Mouse (Mus musculus): ENCODE measurements around the gene Rflnb.
A peak's percentile ranks its signal among the peaks of the same experiment; 100 is the strongest.

Gene Rflnb

DNA sequence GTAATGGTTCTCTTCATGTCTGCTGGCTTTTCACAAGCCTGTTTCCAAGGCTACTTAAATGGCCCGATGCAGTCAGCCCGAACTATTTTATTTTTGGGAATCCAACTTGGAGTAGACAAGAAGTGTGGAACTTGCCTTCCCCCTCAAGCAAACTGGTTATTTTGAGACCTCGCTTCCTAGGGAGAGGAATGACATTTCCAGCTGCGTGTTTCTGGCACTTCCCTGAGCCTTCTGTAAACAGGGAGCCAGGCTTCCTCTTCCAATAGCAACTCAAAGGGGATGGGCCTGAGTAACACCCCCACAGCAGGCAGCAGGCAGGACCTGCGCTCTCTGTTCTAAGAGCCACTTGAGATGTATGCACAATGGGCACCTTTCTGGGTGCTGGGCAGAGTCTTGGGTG is 15.3 kb upstream of the Rflnb start:
- no peaks in the 10 kb centered on the region for H3K9me3 ChIP-seq (ENCODE audit: low read length)
- TF ChIP-seq POU5F1 (IDR thresholded peaks at IDR 0.05; ENCODE audit: borderline replicate concordance, low read length) (no peak), NANOG (IDR thresholded peaks at IDR 0.05; ENCODE audit: borderline replicate concordance, low read length) (no peak), CTCF (conservative IDR thresholded peaks at IDR 0.05; ENCODE audit: low read length) (no peak)
- H3K4me1 ChIP-seq (replicated peaks; ENCODE audit: low read depth, low read length) = no peaks in the 10 kb centered on the region
- H3K36me3 ChIP-seq (ENCODE audit: insufficient read depth, low read length) = no peaks in the 10 kb centered on the region
- H3K27me3 ChIP-seq (ENCODE audit: insufficient read depth, low read length) = peaks cover 9% of the 10 kb centered on the region; the same call in 1 of the 2 replicates
- no peak overlapping the region for H3K4me3 ChIP-seq (replicated peaks; ENCODE audit: low read length)

DNA sequence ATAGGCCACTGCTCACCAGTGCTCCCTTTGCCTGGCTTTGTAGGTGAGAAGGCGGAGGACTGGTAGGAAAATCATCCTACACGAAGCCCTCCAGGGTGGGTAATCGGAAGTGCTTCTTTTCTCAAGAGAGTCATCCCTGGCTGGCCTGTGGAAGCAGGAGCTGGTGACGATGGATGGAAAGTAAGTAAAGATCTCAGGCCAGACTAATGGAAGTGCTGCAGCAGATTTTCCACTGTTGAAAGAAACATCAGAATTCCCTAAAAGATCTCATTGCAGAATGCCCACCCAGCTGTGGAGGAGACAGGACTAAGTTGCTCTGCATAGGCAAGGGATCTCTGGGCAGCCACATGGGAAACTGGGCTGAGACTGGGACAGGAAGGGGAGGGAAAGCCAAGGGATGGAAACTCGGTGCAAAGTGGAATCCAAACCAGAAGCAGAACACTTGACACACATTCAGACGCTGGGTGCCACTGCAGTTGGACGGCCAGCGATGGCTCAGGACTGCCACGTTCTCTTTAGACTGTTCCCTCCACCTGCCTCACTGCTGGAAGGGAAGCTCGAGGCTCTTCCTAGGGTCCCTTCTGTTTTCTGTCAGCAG is 14.6 kb upstream of the Rflnb start:
- no peak for TF ChIP-seq POU5F1 (IDR thresholded peaks at IDR 0.05; ENCODE audit: borderline replicate concordance, low read length)
- no peak for TF ChIP-seq NANOG (IDR thresholded peaks at IDR 0.05; ENCODE audit: borderline replicate concordance, low read length)
- no peak for TF ChIP-seq CTCF (conservative IDR thresholded peaks at IDR 0.05; ENCODE audit: low read length)

GRCm38 (mm10) chr11:76040761-76041376 is 13.3 kb upstream of the Rflnb start:
- H3K4me1 ChIP-seq (replicated peaks; ENCODE audit: low read depth, low read length) = no peaks in the 10 kb centered on the region
- no peaks in the 10 kb centered on the region for H3K9me3 ChIP-seq (ENCODE audit: low read length)
- no peaks in the 10 kb centered on the region for H3K36me3 ChIP-seq (ENCODE audit: insufficient read depth, low read length)
- TF ChIP-seq CTCF (conservative IDR thresholded peaks at IDR 0.05; ENCODE audit: low read length) (no peak), POU5F1 (IDR thresholded peaks at IDR 0.05; ENCODE audit: borderline replicate concordance, low read length) (no peak), NANOG (IDR thresholded peaks at IDR 0.05; ENCODE audit: borderline replicate concordance, low read length) (no peak)
- peaks cover 9% of the 10 kb centered on the region; the same call in 1 of the 2 replicates for H3K27me3 ChIP-seq (ENCODE audit: insufficient read depth, low read length)
- H3K4me3 ChIP-seq (replicated peaks; ENCODE audit: low read length) = no peak overlapping the region

More for the DNA sequence above, 14.6 kb upstream of the Rflnb start:
- Histone ChIP-seq H3K27me3 (ENCODE audit: insufficient read depth, low read length) (peaks cover 9% of the 10 kb centered on the region; the same call in 1 of the 2 replicates), H3K9me3 (ENCODE audit: low read length) (no peaks in the 10 kb centered on the region), H3K4me1 (replicated peaks; ENCODE audit: low read depth, low read length) (no peaks in the 10 kb centered on the region), H3K36me3 (ENCODE audit: insufficient read depth, low read length) (no peaks in the 10 kb centered on the region), H3K4me3 (replicated peaks; ENCODE audit: low read length) (no peak overlapping the region)

DNA sequence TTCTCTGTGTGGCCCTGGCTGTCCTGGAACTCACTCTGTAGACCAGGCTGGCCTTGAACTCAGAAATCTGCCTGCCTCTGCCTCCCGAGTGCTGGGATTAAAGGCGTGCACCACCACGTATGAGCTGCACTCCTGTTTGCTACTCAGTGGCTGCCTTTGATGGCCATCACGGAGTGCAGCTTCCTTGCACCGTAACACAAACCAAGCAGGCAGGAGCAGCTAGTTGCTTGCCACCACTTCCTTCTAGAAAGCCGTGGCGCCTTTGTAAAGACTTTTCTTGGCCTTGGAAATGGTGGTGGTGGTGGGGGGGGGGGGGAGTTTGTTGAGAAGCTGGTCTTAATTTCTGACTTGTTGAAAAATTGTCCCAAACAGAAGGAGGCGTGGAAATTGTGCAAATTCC is 12.5 kb upstream of the Rflnb start:
- Histone ChIP-seq H3K4me1 (replicated peaks; ENCODE audit: low read depth, low read length) (peaks cover 4% of the 10 kb centered on the region), H3K9me3 (ENCODE audit: low read length) (no peaks in the 10 kb centered on the region), H3K4me3 (replicated peaks; ENCODE audit: low read length) (no peak overlapping the region), H3K27me3 (ENCODE audit: insufficient read depth, low read length) (peaks cover 14% of the 10 kb centered on the region), H3K36me3 (ENCODE audit: insufficient read depth, low read length) (no peaks in the 10 kb centered on the region)
- TF ChIP-seq NANOG (IDR thresholded peaks at IDR 0.05; ENCODE audit: borderline replicate concordance, low read length) (no peak), CTCF (conservative IDR thresholded peaks at IDR 0.05; ENCODE audit: low read length) (no peak), POU5F1 (IDR thresholded peaks at IDR 0.05; ENCODE audit: borderline replicate concordance, low read length) (no peak)

DNA sequence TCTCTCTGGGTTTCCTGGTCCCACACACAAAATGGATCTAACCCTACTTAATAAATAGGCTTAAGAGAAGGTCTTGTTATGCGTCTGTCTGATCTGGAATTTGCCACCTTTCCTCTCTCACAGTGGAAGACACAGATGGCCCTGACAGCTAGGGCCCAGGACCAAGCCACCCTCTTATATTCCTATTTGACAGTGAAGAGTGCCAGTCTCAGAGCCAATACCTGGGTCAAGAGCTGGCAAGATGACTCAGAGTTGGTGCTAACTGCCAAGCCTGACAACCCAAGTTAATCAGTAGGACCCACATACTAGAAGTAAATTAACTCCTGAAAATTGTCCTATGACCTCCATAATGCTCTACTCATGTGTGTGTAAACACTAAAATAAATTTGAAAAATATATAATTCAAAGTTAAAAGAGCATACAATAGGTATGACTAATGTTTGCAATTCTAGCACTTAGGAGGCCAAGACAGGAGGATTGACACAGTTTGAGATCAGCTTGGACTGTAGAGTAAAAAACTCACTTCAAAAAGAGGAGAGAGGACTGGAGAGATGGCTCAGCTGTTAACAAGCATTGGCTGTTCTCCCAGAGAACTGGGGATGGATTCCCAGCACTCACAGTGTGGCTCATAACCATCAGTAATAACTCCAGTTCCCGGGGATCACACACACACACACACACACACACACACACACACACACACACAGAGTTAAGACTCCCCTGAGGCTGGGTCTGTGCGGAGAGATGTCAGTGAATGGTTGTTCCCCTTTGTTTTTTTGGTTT is 11.9 kb upstream of the Rflnb start:
- TF ChIP-seq POU5F1 (IDR thresholded peaks at IDR 0.05; ENCODE audit: borderline replicate concordance, low read length) (no peak), CTCF (conservative IDR thresholded peaks at IDR 0.05; ENCODE audit: low read length) (no peak), NANOG (IDR thresholded peaks at IDR 0.05; ENCODE audit: borderline replicate concordance, low read length) (no peak)
- no peak overlapping the region for H3K4me3 ChIP-seq (replicated peaks; ENCODE audit: low read length)
- H3K27me3 ChIP-seq (ENCODE audit: insufficient read depth, low read length) = peaks cover 16% of the 10 kb centered on the region
- peaks cover 6% of the 10 kb centered on the region for H3K4me1 ChIP-seq (replicated peaks; ENCODE audit: low read depth, low read length)
- no peaks in the 10 kb centered on the region for H3K9me3 ChIP-seq (ENCODE audit: low read length)
- H3K36me3 ChIP-seq (ENCODE audit: insufficient read depth, low read length) = no peaks in the 10 kb centered on the region

DNA sequence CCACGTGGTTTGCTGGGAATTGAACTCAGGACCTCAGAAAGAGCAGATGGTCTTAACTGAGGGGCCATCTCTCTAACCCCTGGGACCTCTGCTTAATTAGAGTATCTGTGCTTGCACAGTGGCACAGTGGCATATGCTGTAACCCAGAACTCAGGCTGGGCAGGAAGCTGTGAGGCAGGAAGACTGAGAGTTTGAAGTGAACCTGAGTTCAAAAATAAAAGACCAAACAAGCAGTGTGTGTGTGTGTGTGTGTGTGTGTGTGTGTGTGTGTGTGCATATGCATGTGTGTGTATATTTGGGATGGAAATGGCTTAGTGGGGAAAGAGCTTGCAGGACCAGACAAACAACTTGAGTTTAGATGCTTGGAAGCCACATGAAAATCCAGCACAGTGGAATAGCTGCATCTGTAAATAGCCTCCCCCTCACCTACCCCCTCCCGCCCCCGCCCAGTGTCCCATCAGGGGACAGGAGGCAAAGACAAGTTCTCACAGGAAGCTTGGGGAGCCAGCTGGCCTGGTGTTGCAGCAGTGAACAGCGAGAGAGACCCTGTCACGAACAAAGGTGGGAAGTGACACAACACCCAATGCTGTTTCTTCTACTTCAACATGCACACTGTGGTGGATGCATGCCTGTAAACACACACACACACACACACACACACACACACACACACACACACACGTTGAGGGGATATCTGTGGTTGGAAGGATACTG is 10.2 kb upstream of the Rflnb start:
- peaks cover 6% of the 10 kb centered on the region for H3K4me1 ChIP-seq (replicated peaks; ENCODE audit: low read depth, low read length)
- H3K27me3 ChIP-seq (ENCODE audit: insufficient read depth, low read length) = peaks cover 30% of the 10 kb centered on the region
- H3K4me3 ChIP-seq (replicated peaks; ENCODE audit: low read length) = no peak overlapping the region
- no peak for TF ChIP-seq POU5F1 (IDR thresholded peaks at IDR 0.05; ENCODE audit: borderline replicate concordance, low read length)
- TF ChIP-seq NANOG (IDR thresholded peaks at IDR 0.05; ENCODE audit: borderline replicate concordance, low read length) = no peak
- TF ChIP-seq CTCF (conservative IDR thresholded peaks at IDR 0.05; ENCODE audit: low read length) = no peak
- no peaks in the 10 kb centered on the region for H3K36me3 ChIP-seq (ENCODE audit: insufficient read depth, low read length)
- no peaks in the 10 kb centered on the region for H3K9me3 ChIP-seq (ENCODE audit: low read length)

DNA sequence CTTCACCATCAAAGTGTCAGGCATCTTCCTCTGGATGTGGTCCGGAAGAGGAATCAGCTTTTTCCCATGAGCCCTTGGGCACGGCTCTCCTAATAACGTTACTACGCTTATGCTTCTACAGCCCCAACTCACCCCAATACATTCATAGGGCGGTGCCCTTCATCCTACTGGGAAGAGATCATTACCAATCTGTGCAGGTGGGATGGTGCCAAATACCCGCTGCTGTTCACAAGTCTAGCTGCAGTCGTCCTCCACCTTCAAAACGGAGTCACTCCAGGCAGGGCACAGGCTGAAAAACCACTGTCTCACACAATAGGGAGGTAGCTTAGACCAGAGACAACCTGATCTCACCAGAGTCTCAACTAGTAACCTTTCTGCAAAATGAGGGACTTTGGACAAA is 7.6 kb upstream of the Rflnb start:
- Histone ChIP-seq H3K36me3 (ENCODE audit: insufficient read depth, low read length) (no peaks in the 10 kb centered on the region), H3K4me1 (replicated peaks; ENCODE audit: low read depth, low read length) (peaks cover 6% of the 10 kb centered on the region), H3K9me3 (ENCODE audit: low read length) (no peaks in the 10 kb centered on the region), H3K27me3 (ENCODE audit: insufficient read depth, low read length) (peaks cover 41% of the 10 kb centered on the region), H3K4me3 (replicated peaks; ENCODE audit: low read length) (0 out of 2 replicates have a peak overlapping the region, but pooled peaks have one; percentile 29)
- TF ChIP-seq CTCF (conservative IDR thresholded peaks at IDR 0.05; ENCODE audit: low read length) (no peak), NANOG (IDR thresholded peaks at IDR 0.05; ENCODE audit: borderline replicate concordance, low read length) (no peak), POU5F1 (IDR thresholded peaks at IDR 0.05; ENCODE audit: borderline replicate concordance, low read length) (no peak)

- Histone ChIP-seq H3K36me3 (ENCODE audit: insufficient read depth, low read length) (no peaks in the 10 kb centered on the region), H3K27me3 (ENCODE audit: insufficient read depth, low read length) (peaks cover 53% of the 10 kb centered on the region), H3K4me3 (replicated peaks; ENCODE audit: low read length) (no peak overlapping the region), H3K4me1 (replicated peaks; ENCODE audit: low read depth, low read length) (peaks cover 6% of the 10 kb centered on the region), H3K9me3 (ENCODE audit: low read length) (no peaks in the 10 kb centered on the region)
- no peak for TF ChIP-seq NANOG (IDR thresholded peaks at IDR 0.05; ENCODE audit: borderline replicate concordance, low read length)
- TF ChIP-seq POU5F1 (IDR thresholded peaks at IDR 0.05; ENCODE audit: borderline replicate concordance, low read length) = no peak
- no peak for TF ChIP-seq CTCF (conservative IDR thresholded peaks at IDR 0.05; ENCODE audit: low read length)
Measured at GRCm38 (mm10) chr11:76033836-76034235, 6.3 kb upstream of the Rflnb start.
